Mouse (Mus musculus) myocyte (in vitro differentiated cells): ENCODE data around the gene Tlr7.

Experiments
- CEBPB ChIP-seq: IDR thresholded peaks from 2 replicates; pipeline ENCODE4 v1.6.1; 2011; ENCODE audit warnings: mild to moderate bottlenecking, moderate library complexity; ENCODE audit not compliant: poor library complexity, insufficient read depth, severe bottlenecking
- MAX ChIP-seq: IDR thresholded peaks from one replicate; pipeline ENCODE4 v1.6.1; 2011; ENCODE audit warnings: low read depth, mild to moderate bottlenecking, control low read depth
- MYOD1 ChIP-seq, 3 experiments: IDR thresholded peaks; one replicate each; pipeline ENCODE4 v1.6.1; 2011; ENCODE audit warnings: control low read depth in 2 of 3, low read depth in 2 of 3, mild to moderate bottlenecking in 2 of 3, moderate library complexity in 1 of 3; ENCODE audit not compliant: insufficient read length in 2 of 3, control insufficient read depth in 1 of 3
- MYOG ChIP-seq, 3 experiments: IDR thresholded peaks; one replicate each; pipeline ENCODE4 v1.6.1; 2011; ENCODE audit warnings: control low read depth in 2 of 3, low read depth in 2 of 3, mild to moderate bottlenecking in 2 of 3; ENCODE audit not compliant: insufficient read length in 2 of 3, control insufficient read depth in 1 of 3, insufficient read depth in 1 of 3
- POLR2A ChIP-seq: IDR thresholded peaks from one replicate; pipeline ENCODE4 v1.6.1; 2011; ENCODE audit warnings: low read depth, mild to moderate bottlenecking, control low read depth, moderate library complexity; ENCODE audit not compliant: insufficient read length
- POLR2AphosphoS2 ChIP-seq: IDR thresholded peaks from one replicate; pipeline ENCODE4 v1.6.1; 2011; ENCODE audit warnings: low read depth, control low read depth; ENCODE audit not compliant: insufficient read length
- REST ChIP-seq: IDR thresholded peaks from one replicate; pipeline ENCODE4 v1.6.1; 2011; ENCODE audit warnings: mild to moderate bottlenecking, control low read depth, moderate library complexity; ENCODE audit not compliant: insufficient read depth, insufficient read length
- SRF ChIP-seq: IDR thresholded peaks from one replicate; pipeline ENCODE4 v1.6.1; 2011; ENCODE audit warnings: low read depth; ENCODE audit not compliant: control insufficient read depth, insufficient read length
- TCF12 ChIP-seq: IDR thresholded peaks from one replicate; pipeline ENCODE4 v1.6.1; 2011; ENCODE audit warnings: mild to moderate bottlenecking, control low read depth; ENCODE audit not compliant: poor library complexity, insufficient read depth, severe bottlenecking
- USF1 ChIP-seq: IDR thresholded peaks from one replicate; pipeline ENCODE4 v1.6.1; 2011; ENCODE audit warnings: low read depth, mild to moderate bottlenecking, control low read depth, moderate library complexity

DNA sequence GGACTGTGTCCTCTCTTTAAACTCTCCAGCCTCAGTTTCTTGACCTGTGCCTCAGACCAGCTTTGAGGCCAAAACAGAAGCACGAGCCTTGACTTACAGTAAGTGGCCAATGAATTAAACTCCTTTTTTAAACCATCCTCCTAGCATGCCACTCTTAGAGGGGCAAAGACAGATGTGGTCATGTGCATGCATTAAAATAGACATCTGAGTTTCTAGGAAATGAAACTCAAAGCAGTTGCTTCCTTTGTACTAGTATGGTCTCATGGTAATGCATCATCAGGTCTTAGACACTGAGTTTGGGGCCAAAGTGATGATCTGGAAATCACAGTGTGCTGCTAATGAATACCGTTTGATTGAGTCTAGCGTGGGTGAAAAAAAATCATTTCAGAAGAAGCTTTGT lies 1.8 kb downstream of the Tlr7 start:
- TF ChIP-seq POLR2A (no peak), MYOD1 (IDR thresholded peaks at IDR 0.05; ENCODE audit: control insufficient read depth in 1 of 3, insufficient read length in 2 of 3, low read depth in 2 of 3) (no peak), MAX (no peak), USF1 (no peak), TCF12 (no peak), POLR2AphosphoS2 (no peak), REST (no peak), SRF (no peak), CEBPB (no peak), MYOG (IDR thresholded peaks at IDR 0.05; ENCODE audit: control insufficient read depth in 1 of 3, insufficient read depth in 1 of 3, insufficient read length in 2 of 3, low read depth in 2 of 3) (no peak)
